ENCODE assay signal across 8 mouse cellular contexts in genomic region chr2:84476131-84476530, GRCm38 (mm10). TPM values are rescaled to one million over a fixed set of nuclear protein-coding genes. Genes with fewer than 3 reads are reported as not detected.
A peak's percentile ranks its signal among the peaks of the same experiment; 100 is the strongest.
DNase-seq lines count a peak whose midpoint lies in the region; ATAC-seq and TF ChIP-seq lines count a peak whose summit lies in the region.

No protein-coding gene starts in this region.

- peak overlapping the region; percentile 39 for H3K27ac ChIP-seq in lung, postnatal 0 days (ENCODE audit: low read length)
- no peak overlapping the region for H3K27ac ChIP-seq in hindbrain, embryonic 16.5 days (ENCODE audit: low read depth, low read length)
- peak overlapping the region; percentile 23; the same call in 1 of the 2 replicates for H3K27ac ChIP-seq in neural tube, embryonic 13.5 days (replicated peaks)

- no peak for DNase-seq in lung, postnatal 0 days (ENCODE audit: low spot score)
- no peak for DNase-seq in lung, postnatal 14 days
- DNase-seq in left cerebral cortex, adult 18-20 months (ENCODE audit: low spot score in 2 of 2) = no peak
- DNase-seq in gastrocnemius, postnatal 14 days = no peak

- H3K4me1 ChIP-seq in erythroblast, embryonic 14.5 days (ENCODE audit: control insufficient read depth) = peaks cover 23% of the 10 kb centered on the region
- no peaks in the 10 kb centered on the region for H3K4me1 ChIP-seq in lung, postnatal 0 days (ENCODE audit: insufficient read depth, low read depth, low read length)
- H3K4me1 ChIP-seq in hindbrain, embryonic 16.5 days (ENCODE audit: control insufficient read depth, insufficient read depth, low read depth, low read length) = no peaks in the 10 kb centered on the region
- no peaks in the 10 kb centered on the region; the same call in 1 of the 2 replicates for H3K4me1 ChIP-seq in neural tube, embryonic 13.5 days (replicated peaks)

- no peak for TF ChIP-seq CTCF in lung, postnatal 0 days (IDR thresholded peaks at IDR 0.05)

- H3K27me3 ChIP-seq in erythroblast, embryonic 14.5 days (ENCODE audit: control insufficient read depth) = no peaks in the 10 kb centered on the region
- no peaks in the 10 kb centered on the region for H3K27me3 ChIP-seq in lung, postnatal 0 days (replicated peaks; ENCODE audit: insufficient read depth, low read length)
- H3K27me3 ChIP-seq in hindbrain, embryonic 16.5 days (replicated peaks; ENCODE audit: control insufficient read depth, insufficient read depth, low read length) = no peaks in the 10 kb centered on the region
- H3K27me3 ChIP-seq in neural tube, embryonic 13.5 days = no peaks in the 10 kb centered on the region

- H3K9me3 ChIP-seq in erythroblast, embryonic 14.5 days (ENCODE audit: control insufficient read depth, low read length) = no peaks in the 10 kb centered on the region
- no peaks in the 10 kb centered on the region for H3K9me3 ChIP-seq in lung, postnatal 0 days (ENCODE audit: low read length)
- H3K9me3 ChIP-seq in hindbrain, embryonic 16.5 days (ENCODE audit: control insufficient read depth, low read length) = no peaks in the 10 kb centered on the region
- H3K9me3 ChIP-seq in neural tube, embryonic 13.5 days = no peaks in the 10 kb centered on the region

- 0 out of 2 replicates have a peak overlapping the region, but pooled peaks have one; percentile 8 for H3K9ac ChIP-seq in lung, postnatal 0 days (replicated peaks; ENCODE audit: low read depth)
- H3K9ac ChIP-seq in hindbrain, embryonic 16.5 days (ENCODE audit: low read depth, low read length) = no peak overlapping the region
- H3K9ac ChIP-seq in neural tube, embryonic 13.5 days = no peak overlapping the region

- WGBS in lung, postnatal 0 days = 11% methylated on average over 3 of the region's 3 CpGs
- WGBS in hindbrain, embryonic 16.5 days = 63% methylated on average over 3 of the region's 3 CpGs
- 70% methylated on average over 3 of the region's 3 CpGs for WGBS in neural tube, embryonic 13.5 days

- no peak for TF ChIP-seq EP300 in lung, postnatal 0 days (IDR thresholded peaks at IDR 0.05)

- intact Hi-C loops in gastrocnemius, postnatal 14 days (cut with DNase I; ENCODE audit: low total_unique reads) = no loop called here

- no peaks in the 10 kb centered on the region; the same call in 1 of the 2 replicates for H3K36me3 ChIP-seq in erythroblast, embryonic 14.5 days (ENCODE audit: control insufficient read depth)
- no peaks in the 10 kb centered on the region for H3K36me3 ChIP-seq in lung, postnatal 0 days (ENCODE audit: insufficient read depth, low read length)
- no peaks in the 10 kb centered on the region for H3K36me3 ChIP-seq in hindbrain, embryonic 16.5 days (ENCODE audit: control insufficient read depth, insufficient read depth, low read length)
- no peaks in the 10 kb centered on the region for H3K36me3 ChIP-seq in neural tube, embryonic 13.5 days

- H3K4me2 ChIP-seq in lung, postnatal 0 days (replicated peaks; ENCODE audit: low read depth, low read length) = peak overlapping the region; percentile 50
- H3K4me2 ChIP-seq in hindbrain, embryonic 16.5 days (ENCODE audit: low read length) = peak overlapping the region; percentile 32; the same call in 1 of the 2 replicates
- peak overlapping the region; percentile 37 for H3K4me2 ChIP-seq in neural tube, embryonic 13.5 days

- no peak for ATAC-seq in erythroblast, adult 5-6 weeks (replicated peaks; ENCODE audit: low FRiP score, poor library complexity, severe bottlenecking)
- no peak for ATAC-seq in lung, postnatal 0 days
- ATAC-seq in hindbrain, embryonic 16.5 days = no peak
- ATAC-seq in neural tube, embryonic 13.5 days (ENCODE audit: low read depth) = no peak

- peak overlapping the region; percentile 54 for H3K4me3 ChIP-seq in erythroblast, embryonic 14.5 days (replicated peaks)
- peak overlapping the region; percentile 35 for H3K4me3 ChIP-seq in lung, postnatal 0 days (ENCODE audit: low read depth, low read length)
- peak overlapping the region; percentile 16; the same call in 1 of the 2 replicates for H3K4me3 ChIP-seq in hindbrain, embryonic 16.5 days (ENCODE audit: low read length)
- H3K4me3 ChIP-seq in neural tube, embryonic 13.5 days = peak overlapping the region; percentile 10

RNA-seq across cellular contexts. Expression of gene Tfpi, which starts 0.4 kb away (rescaled TPM):
- 0.09 TPM in 1 of 2 replicates, not detected in the other for polyA plus RNA-seq in erythroblast, embryonic 14.5 days (2012)
- 2.3 and 2.7 TPM in 2 replicates for total RNA-seq in erythroblast, adult 5-6 weeks (2015; ENCODE audit: low replicate concordance)
- 6.1 and 6.9 TPM in 2 replicates for total RNA-seq in erythroblast, adult 5-6 weeks (2017; ENCODE audit: low replicate concordance)
- polyA plus RNA-seq in lung, postnatal 0 days (2015; fragmentation: Nextera tagmentation; extraction: Ambion mirVana) = 35.7 and 41.4 TPM in 2 replicates
- polyA plus RNA-seq in hindbrain, embryonic 16.5 days (2015; fragmentation: Nextera tagmentation; extraction: Ambion mirVana) = 18.7 and 19.1 TPM in 2 replicates
- polyA plus RNA-seq in neural tube, embryonic 13.5 days (2015; fragmentation: Nextera tagmentation; extraction: Ambion mirVana) = 26.3 and 28.7 TPM in 2 replicates
- total RNA-seq in left cerebral cortex, adult 18-20 months (2021) = 1 to 10 TPM; 4.8 to 5.2 TPM
- total RNA-seq in gastrocnemius, postnatal 14 days (2021) = 1 to 10 TPM; 6.7 to 6.9 TPM

RNA-seq across cellular contexts. Expression of gene Calcrl, which starts 50.9 kb away (rescaled TPM):
- polyA plus RNA-seq in erythroblast, embryonic 14.5 days (2012) = not detected in 2 replicates
- 10.7 and 16.7 TPM in 2 replicates for total RNA-seq in erythroblast, adult 5-6 weeks (2015; ENCODE audit: low replicate concordance)
- 21.0 and 32.3 TPM in 2 replicates for total RNA-seq in erythroblast, adult 5-6 weeks (2017; ENCODE audit: low replicate concordance)
- 347 and 455 TPM in 2 replicates for polyA plus RNA-seq in lung, postnatal 0 days (2015; fragmentation: Nextera tagmentation; extraction: Ambion mirVana)
- polyA plus RNA-seq in hindbrain, embryonic 16.5 days (2015; fragmentation: Nextera tagmentation; extraction: Ambion mirVana) = 13.9 and 16.5 TPM in 2 replicates
- 16.8 and 20.8 TPM in 2 replicates for polyA plus RNA-seq in neural tube, embryonic 13.5 days (2015; fragmentation: Nextera tagmentation; extraction: Ambion mirVana)
- 1 to 10 TPM; 3.7 to 5.9 TPM for total RNA-seq in left cerebral cortex, adult 18-20 months (2021)
- 10 to 100 TPM; 21.9 to 27.6 TPM for total RNA-seq in gastrocnemius, postnatal 14 days (2021)

Comparison
In these comparisons a context has a peak if more than half of its experiments do, and no peak if none do; other contexts are left out.
1. RNA of gene Tfpi, which starts 0.4 kb away (polyA plus RNA-seq): 35.7 to 41.4 TPM in lung, postnatal 0 days, 26.3 to 28.7 TPM in neural tube, embryonic 13.5 days and 18.7 to 19.1 TPM in hindbrain, embryonic 16.5 days; 0.09 TPM in erythroblast, embryonic 14.5 days; every median in the first group is over 10 times any median in the second.
2. RNA of gene Calcrl, which starts 50.9 kb away (polyA plus RNA-seq): 347 to 455 TPM in lung, postnatal 0 days; 16.8 to 20.8 TPM in neural tube, embryonic 13.5 days, 13.9 to 16.5 TPM in hindbrain, embryonic 16.5 days and not detected in erythroblast, embryonic 14.5 days; every median in the first group is over 10 times any median in the second.
3. Peak in every context shown above with its lines, with median percentiles within 50 percentile points of each other: H3K4me3 ChIP-seq and H3K4me2 ChIP-seq.